ENCODE assay signal across 15 mouse cellular contexts in the genomic region with DNA sequence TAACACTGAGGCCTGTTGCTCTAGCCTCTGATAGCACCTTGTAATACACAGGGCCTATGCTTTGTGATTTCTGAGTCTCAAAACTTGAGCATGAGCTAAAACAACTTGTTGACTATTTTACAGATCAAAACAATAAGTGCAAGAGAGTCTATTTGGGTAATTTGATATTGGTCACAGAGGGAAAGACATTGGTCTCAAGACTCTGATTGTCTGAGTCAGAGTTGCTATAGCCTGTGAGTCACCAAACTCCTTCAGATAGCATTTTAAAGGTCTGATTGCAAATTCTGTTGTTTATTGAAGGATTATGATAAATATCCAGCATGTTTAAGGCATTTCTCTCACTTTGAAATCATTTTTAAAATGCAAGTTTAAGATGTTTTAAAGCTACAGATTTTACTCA.
DNase-seq lines count a peak whose midpoint lies in the region; ATAC-seq and TF ChIP-seq lines count a peak whose summit lies in the region.
"Had no signal": no experiment of that assay in that cellular context is flagged by ENCODE, and none has a peak within 500 bp of the region (broad histone marks: within the 10 kb centered on the region; RNA-seq: fewer than 3 reads in every experiment).

No protein-coding gene starts in this region.

- no peak overlapping the region for H3ac ChIP-seq in myocyte (ENCODE audit: control insufficient read depth, insufficient read length)

- H3K36me3 ChIP-seq in hindbrain, embryonic 14.5 days (replicated peaks; ENCODE audit: control insufficient read depth, insufficient read depth), result no peaks in the 10 kb centered on the region
- H3K36me3 ChIP-seq in hindbrain, postnatal 0 days (ENCODE audit: insufficient read depth, low read length), result no peaks in the 10 kb centered on the region
- no peaks in the 10 kb centered on the region for H3K36me3 ChIP-seq in myocyte (ENCODE audit: control insufficient read depth, insufficient read depth)
- H3K36me3 ChIP-seq: embryonic facial prominence, embryonic 13.5 days; embryonic facial prominence, embryonic 15.5 days; forebrain, embryonic 15.5 days; G1E had no signal

- no peaks in the 10 kb centered on the region for H3K27me3 ChIP-seq in hindbrain, embryonic 14.5 days (ENCODE audit: control insufficient read depth, insufficient read depth, low read length)
- H3K27me3 ChIP-seq in hindbrain, postnatal 0 days (ENCODE audit: insufficient read depth, low read length), result no peaks in the 10 kb centered on the region
- no peaks in the 10 kb centered on the region for H3K27me3 ChIP-seq in myocyte (ENCODE audit: control insufficient read depth, insufficient read depth, insufficient read length)
- H3K27me3 ChIP-seq: CH12.LX; embryonic facial prominence, embryonic 13.5 days; embryonic facial prominence, embryonic 15.5 days; forebrain, embryonic 13.5 days; forebrain, embryonic 15.5 days had no signal

- H3K79me2 ChIP-seq in myocyte (ENCODE audit: control insufficient read depth, insufficient read depth), result no peaks in the 10 kb centered on the region

- 0 out of 2 replicates have a peak overlapping the region, but pooled peaks have one; percentile 14 for H3K27ac ChIP-seq in hindbrain, embryonic 14.5 days
- no peak overlapping the region for H3K27ac ChIP-seq in hindbrain, postnatal 0 days
- H3K27ac ChIP-seq: embryonic facial prominence, embryonic 13.5 days; embryonic facial prominence, embryonic 15.5 days; forebrain, embryonic 15.5 days had no signal

- no peak overlapping the region for H3K4me3 ChIP-seq in hindbrain, embryonic 14.5 days (replicated peaks; ENCODE audit: low read length)
- H3K4me3 ChIP-seq in hindbrain, postnatal 0 days (ENCODE audit: low read length), result no peak overlapping the region
- no peak overlapping the region for H3K4me3 ChIP-seq in myocyte
- H3K4me3 ChIP-seq: embryonic facial prominence, embryonic 13.5 days; embryonic facial prominence, embryonic 15.5 days; forebrain, embryonic 13.5 days; forebrain, embryonic 15.5 days had no signal

- no peak for TF ChIP-seq POLR2A in myocyte (IDR thresholded peaks at IDR 0.05; ENCODE audit: insufficient read length, low read depth)

- no peak overlapping the region for H3K9ac ChIP-seq in hindbrain, embryonic 14.5 days
- no peak overlapping the region for H3K9ac ChIP-seq in hindbrain, postnatal 0 days (replicated peaks; ENCODE audit: low read length)
- H3K9ac ChIP-seq: embryonic facial prominence, embryonic 13.5 days; embryonic facial prominence, embryonic 15.5 days; forebrain, embryonic 13.5 days; forebrain, embryonic 15.5 days; forebrain, postnatal 0 days had no signal

- TF ChIP-seq CTCF in hindbrain, postnatal 0 days (IDR thresholded peaks at IDR 0.05; ENCODE audit: low read depth), result no peak

- no peak for ATAC-seq in hindbrain, embryonic 14.5 days (ENCODE audit: low FRiP score)
- ATAC-seq in hindbrain, postnatal 0 days, result no peak
- ATAC-seq: CD4-positive, CD25-positive, alpha-beta regulatory T cell, adult 4 months; forebrain, postnatal 0 days had no signal

- peaks cover 7% of the 10 kb centered on the region for H3K4me1 ChIP-seq in hindbrain, embryonic 14.5 days (replicated peaks; ENCODE audit: control insufficient read depth, insufficient read depth, low read length)
- H3K4me1 ChIP-seq in hindbrain, postnatal 0 days (ENCODE audit: insufficient read depth, low read length), result 0 out of 2 replicates have a peak, but pooled peaks cover 5% of the 10 kb centered on the region
- H3K4me1 ChIP-seq: embryonic facial prominence, embryonic 15.5 days had no signal

- no peak overlapping the region for H3K4me2 ChIP-seq in hindbrain, embryonic 14.5 days (replicated peaks)
- H3K4me2 ChIP-seq in hindbrain, postnatal 0 days (ENCODE audit: low read depth, low read length), result no peak overlapping the region
- H3K4me2 ChIP-seq in myocyte (ENCODE audit: low read depth), result peak overlapping the region; percentile 78
- H3K4me2 ChIP-seq: embryonic facial prominence, embryonic 13.5 days; embryonic facial prominence, embryonic 15.5 days; forebrain, embryonic 13.5 days; forebrain, embryonic 15.5 days had no signal

- no peak for DNase-seq in hindbrain, embryonic 14.5 days (ENCODE audit: low spot score)
- DNase-seq in hindbrain, postnatal 0 days (ENCODE audit: low spot score), result no peak
- DNase-seq in NIH3T3 (ENCODE audit: low read depth), result peak; percentile 68
- DNase-seq in urinary bladder, adult 18-20 months (ENCODE audit: low spot score in 2 of 2), result no peak
- DNase-seq in kidney, adult 8-10 months, result no peak
- DNase-seq: embryo, embryonic 11 days; forebrain, postnatal 0 days had no signal

- H3K9me3 ChIP-seq in hindbrain, embryonic 14.5 days (ENCODE audit: control insufficient read depth, low read length), result no peaks in the 10 kb centered on the region
- no peaks in the 10 kb centered on the region for H3K9me3 ChIP-seq in hindbrain, postnatal 0 days (ENCODE audit: low read length)
- H3K9me3 ChIP-seq: embryonic facial prominence, embryonic 13.5 days; embryonic facial prominence, embryonic 15.5 days; forebrain, embryonic 13.5 days; forebrain, embryonic 15.5 days; G1E had no signal

TF ChIP-seq in myocyte, 11 proteins besides CTCF, POLR2A, EP300 and RAD21:
- peak; percentile 30; the same call in 1 of the 2 replicates for TF ChIP-seq CEBPB (IDR thresholded peaks at IDR 0.05; ENCODE audit: insufficient read depth, poor library complexity, severe bottlenecking)
- TF ChIP-seq MYOG (IDR thresholded peaks at IDR 0.05; ENCODE audit: control insufficient read depth in 1 of 3, insufficient read depth in 1 of 3, insufficient read length in 2 of 3, low read depth in 2 of 3), result no peak
- TF ChIP-seq MYOD1 (IDR thresholded peaks at IDR 0.05; ENCODE audit: control insufficient read depth in 1 of 3, insufficient read length in 2 of 3, low read depth in 2 of 3), result no peak
